Mouse (Mus musculus) kidney, embryonic 14.5 days (tissue): ENCODE data around the gene Lif. TPM values are rescaled to one million over a fixed set of nuclear protein-coding genes. Genes with fewer than 3 reads are reported as not detected.

ENCODE experiments used
- ATAC-seq: fragments of 200-750 bp; cut with Nextera tagmentation; 2 replicates; pipeline ENCODE4 v1.8.0; 2017; ENCODE audit warnings: moderate number of reproducible peaks, mild to moderate bottlenecking, moderate TSS enrichment, moderate library complexity; ENCODE audit not compliant: low FRiP score, low TSS enrichment
- H3K27ac ChIP-seq: fragments of 300-500 bp; sonication (generic); 2 replicates; pipeline ENCODE4 v1.5.1; 2014; ENCODE audit warnings: low read depth, mild to moderate bottlenecking, low read length, moderate library complexity, mixed read lengths
- H3K27me3 ChIP-seq: fragments of 300-500 bp; sonication (generic); 2 replicates; pipeline ENCODE4 v1.6.1; 2014; ENCODE audit warnings: mild to moderate bottlenecking, low read length; ENCODE audit not compliant: control insufficient read depth, insufficient read depth
- H3K36me3 ChIP-seq: fragments of 300-500 bp; sonication (generic); 2 replicates; pipeline ENCODE4 v1.6.1; 2014; ENCODE audit warnings: low read length, mixed read lengths; ENCODE audit not compliant: control insufficient read depth, insufficient read depth
- H3K4me1 ChIP-seq: fragments of 300-500 bp; sonication (generic); 2 replicates; pipeline ENCODE4 v1.6.1; 2014; ENCODE audit warnings: low read length, mixed read lengths; ENCODE audit not compliant: control insufficient read depth, insufficient read depth
- H3K4me2 ChIP-seq: fragments of 300-500 bp; sonication (generic); replicated peaks from 2 replicates; pipeline ENCODE4 v1.6.1; 2014; ENCODE audit warnings: low read depth, mild to moderate bottlenecking, low read length
- H3K4me3 ChIP-seq: fragments of 300-500 bp; sonication (generic); 2 replicates; pipeline ENCODE4 v1.5.1; 2014; ENCODE audit warnings: mild to moderate bottlenecking, low read length
- H3K9ac ChIP-seq: fragments of 300-500 bp; sonication (generic); 2 replicates; pipeline ENCODE4 v1.6.1; 2014; ENCODE audit warnings: low read depth, mild to moderate bottlenecking, low read length, moderate library complexity
- H3K9me3 ChIP-seq: fragments of 300-500 bp; sonication (generic); 2 replicates; pipeline ENCODE4 v1.6.1; 2016; ENCODE audit warnings: low read length; ENCODE audit not compliant: control insufficient read depth
- WGBS: fragments of 180-500 bp; shearing (Covaris S2); extraction: QIAGEN DNeasy Blood & Tissue Kit; methylation state at CpG from one replicate; pipeline ENCODE4 v1.1.7; 2014; 5-methylcytosine and 5-hydroxymethylcytosine counted together
- polyA plus RNA-seq: library from polyadenylated mRNA; unstranded; fragments of >200 nt; fragmentation: Nextera tagmentation; extraction: Ambion mirVana; gene quantifications from 2 replicates; pipeline ENCODE4 v1.2.1, GENCODE M21; 2014

The Lif gene
- polyA plus RNA-seq, 1 experiment from 2014 or later = not detected

GRCm38 (mm10) chr11:4217914-4218629 lies 39.3 kb upstream of the Lif start, which contains the start of gene Castor1:
Castor1 (plus strand) TSS chr11:4218225.
- no peaks in the 10 kb centered on the region for H3K4me1 ChIP-seq
- H3K9ac ChIP-seq = peak within 1 kb of the TSS; percentile 54
- H3K9me3 ChIP-seq = no peaks in the 10 kb centered on the region
- 1% methylated on average over 54 of the region's 56 CpGs for WGBS
- peaks cover 26% of the 10 kb centered on the region for H3K36me3 ChIP-seq
- 0 out of 2 replicates have a peak, but pooled peaks cover 7% of the 10 kb centered on the region for H3K27me3 ChIP-seq
- ATAC-seq = peak; percentile 90
- H3K27ac ChIP-seq = no peak within 1 kb of the TSS
- peak within 1 kb of the TSS; percentile 89 for H3K4me2 ChIP-seq
- H3K4me3 ChIP-seq = peak within 1 kb of the TSS; percentile 37

- H3K36me3 ChIP-seq = peaks cover 20% of the 10 kb centered on the region
- H3K27me3 ChIP-seq = 0 out of 2 replicates have a peak, but pooled peaks cover 7% of the 10 kb centered on the region
- H3K4me2 ChIP-seq = peak overlapping the region; percentile 89
- 6% methylated on average over 6 of the region's 6 CpGs for whole genome bisulfite sequencing
- no peak overlapping the region for H3K27ac ChIP-seq
- H3K4me3 ChIP-seq = peak overlapping the region; percentile 37
- peak overlapping the region; percentile 54; the same call in 1 of the 2 replicates for H3K9ac ChIP-seq
- no peak for ATAC-seq
- H3K9me3 ChIP-seq = no peaks in the 10 kb centered on the region
- H3K4me1 ChIP-seq = 0 out of 2 replicates have a peak, but pooled peaks cover under 1% of the 10 kb centered on the region
These were observed 38.7 kb upstream of the Lif start for GRCm38 (mm10) chr11:4218637-4219036.

GRCm38 (mm10) chr11:4219317-4219751 lies 38.0 kb upstream of the Lif start:
- no peak overlapping the region for H3K27ac ChIP-seq
- WGBS = 19% methylated on average over 2 of the region's 2 CpGs

GRCm38 (mm10) chr11:4219908-4220307 lies 37.4 kb upstream of the Lif start:
- no peak overlapping the region for H3K4me3 ChIP-seq
- H3K4me2 ChIP-seq = no peak overlapping the region
- peaks cover 8% of the 10 kb centered on the region for H3K36me3 ChIP-seq
- H3K9ac ChIP-seq = no peak overlapping the region
- H3K27me3 ChIP-seq = 0 out of 2 replicates have a peak, but pooled peaks cover 7% of the 10 kb centered on the region
- 62% methylated on average over 9 of the region's 9 CpGs for WGBS
- 0 out of 2 replicates have a peak, but pooled peaks cover 4% of the 10 kb centered on the region for H3K4me1 ChIP-seq
- no peaks in the 10 kb centered on the region for H3K9me3 ChIP-seq
- no peak overlapping the region for H3K27ac ChIP-seq
- no peak for ATAC-seq

More at GRCm38 (mm10) chr11:4219317-4219751, 38.0 kb upstream of the Lif start:
- peaks cover 14% of the 10 kb centered on the region for H3K36me3 ChIP-seq
- 0 out of 2 replicates have a peak, but pooled peaks cover 7% of the 10 kb centered on the region for H3K27me3 ChIP-seq
- no peak overlapping the region for H3K9ac ChIP-seq
- no peak overlapping the region for H3K4me3 ChIP-seq
- ATAC-seq = peak; percentile 18; the same call in 1 of the 2 replicates
- H3K9me3 ChIP-seq = no peaks in the 10 kb centered on the region
- no peak overlapping the region; the same call in 1 of the 2 replicates for H3K4me2 ChIP-seq
- H3K4me1 ChIP-seq = 0 out of 2 replicates have a peak, but pooled peaks cover 4% of the 10 kb centered on the region

- ATAC-seq = no peak
- WGBS = 53% methylated on average over 28 of the region's 28 CpGs
- Histone ChIP-seq H3K4me1 (0 out of 2 replicates have a peak, but pooled peaks cover 4% of the 10 kb centered on the region), H3K4me2 (no peak overlapping the region), H3K27ac (no peak overlapping the region), H3K9ac (no peak overlapping the region), H3K36me3 (peaks cover under 1% of the 10 kb centered on the region; the same call in 1 of the 2 replicates), H3K9me3 (no peaks in the 10 kb centered on the region), H3K27me3 (0 out of 2 replicates have a peak, but pooled peaks cover 7% of the 10 kb centered on the region), H3K4me3 (no peak overlapping the region)
These were observed 36.6 kb upstream of the Lif start for GRCm38 (mm10) chr11:4220443-4221400.

- Histone ChIP-seq H3K4me3 (no peak overlapping the region), H3K27ac (no peak overlapping the region), H3K27me3 (0 out of 2 replicates have a peak, but pooled peaks cover 7% of the 10 kb centered on the region), H3K4me2 (no peak overlapping the region), H3K9ac (no peak overlapping the region), H3K4me1 (0 out of 2 replicates have a peak, but pooled peaks cover 4% of the 10 kb centered on the region), H3K36me3 (no peaks in the 10 kb centered on the region), H3K9me3 (no peaks in the 10 kb centered on the region)
- 63% methylated on average over 17 of the region's 17 CpGs for WGBS
- no peak for ATAC-seq
These were observed 35.1 kb upstream of the Lif start for GRCm38 (mm10) chr11:4222046-4222950.

GRCm38 (mm10) chr11:4223393-4224188 lies 33.8 kb upstream of the Lif start:
- no peak overlapping the region for H3K4me3 ChIP-seq
- H3K36me3 ChIP-seq = no peaks in the 10 kb centered on the region
- no peak overlapping the region for H3K4me2 ChIP-seq
- 0 out of 2 replicates have a peak, but pooled peaks cover 2% of the 10 kb centered on the region for H3K27me3 ChIP-seq
- ATAC-seq = no peak
- no peak overlapping the region for H3K9ac ChIP-seq
- 0 out of 2 replicates have a peak, but pooled peaks cover 4% of the 10 kb centered on the region for H3K4me1 ChIP-seq
- H3K27ac ChIP-seq = no peak overlapping the region
- no peaks in the 10 kb centered on the region for H3K9me3 ChIP-seq
- 26% methylated on average over 7 of the region's 7 CpGs for WGBS
